Mouse (Mus musculus): Measurements from ENCODE around the gene Aloxe3.

The Aloxe3 gene

GRCm38 (mm10) chr11:69109032-69109900 is 16.4 kb upstream of the Aloxe3 start:
- ChIA-PET POLR2A (interaction anchor here (0.5 to 19.2 kb wide), 28 partner anchors 9 to 345 kb away, joined by 3 to 269 read pairs (median 8); partner anchors contain the start of genes Per1 (in 3 of the 4), 9130213A22Rik (in 2 of the 4), Hes7 (in 2 of the 4) and Tmem107 (in 2 of the 4)), CTCF (interaction anchor here in 3 of 4 experiments (0.6 to 3.5 kb wide), 8 partner anchors 9 to 563 kb away, joined by 3 to 15 read pairs (median 4); partner anchors contain the start of gene Per1 (in 1 of the 3))

GRCm38 (mm10) chr11:69110319-69111046 is 15.2 kb upstream of the Aloxe3 start:
- CTCF ChIA-PET, result interaction anchor here in 3 of 4 experiments (0.6 to 3.5 kb wide), 8 partner anchors 11 to 281 kb away, joined by 3 to 15 read pairs (median 4); no protein-coding TSS in a partner anchor
- POLR2A ChIA-PET, result interaction anchor here (0.6 to 19.2 kb wide), 36 partner anchors 8 to 1353 kb away, joined by 3 to 269 read pairs (median 6); partner anchors contain the start of genes Per1 (in 4 of the 4), 9130213A22Rik (in 3 of the 4), Hes7 (in 2 of the 4) and Tmem107 (in 2 of the 4)

DNA sequence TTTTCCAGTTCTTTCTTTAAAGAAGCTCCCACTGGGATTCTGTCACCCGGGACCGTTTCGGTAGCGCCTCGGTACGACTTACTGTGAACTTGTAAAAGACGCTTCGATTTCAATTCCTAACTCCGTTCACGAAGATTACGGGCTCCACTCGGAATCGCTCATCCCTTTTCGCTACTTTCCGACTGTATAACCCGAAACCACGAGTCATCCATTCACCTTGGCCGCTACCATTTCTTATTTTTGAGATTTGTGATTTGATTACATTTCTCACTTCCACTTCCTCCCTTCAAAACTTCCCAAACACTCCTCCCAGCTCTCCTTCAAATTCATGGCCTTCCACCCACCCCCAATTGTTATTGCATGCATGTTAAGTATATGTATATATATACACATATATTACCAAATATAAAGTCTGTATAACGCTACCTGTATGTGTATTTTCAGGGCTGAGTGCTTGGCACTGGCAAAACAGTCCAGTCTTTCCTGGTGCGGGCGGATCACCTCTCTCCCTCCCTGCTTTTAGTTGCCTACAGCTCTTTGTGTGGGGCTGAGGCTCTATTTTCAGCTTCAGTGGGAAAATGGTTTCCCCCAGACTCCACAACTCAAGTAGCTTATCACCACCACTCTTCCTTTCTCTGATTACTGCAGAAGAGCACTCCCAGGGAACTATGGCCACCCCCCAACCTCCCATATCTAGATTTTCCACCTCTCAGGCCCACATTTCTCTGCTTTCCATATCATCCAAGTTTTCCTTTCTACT is 14.5 kb upstream of the Aloxe3 start:
- CTCF ChIA-PET, result interaction anchor here (0.5 to 1.8 kb wide), 5 partner anchors 10 to 280 kb away, joined by 3 to 5 read pairs (median 3); partner anchors contain the start of gene 9130213A22Rik (in 1 of the 4)
- POLR2A ChIA-PET, result interaction anchor here (0.6 to 19.2 kb wide), 30 partner anchors 10 to 1352 kb away, joined by 3 to 269 read pairs (median 8); partner anchors contain the start of genes Per1 (in 4 of the 4), 9130213A22Rik (in 2 of the 4), Hes7 (in 2 of the 4) and Tmem107 (in 2 of the 4)

DNA sequence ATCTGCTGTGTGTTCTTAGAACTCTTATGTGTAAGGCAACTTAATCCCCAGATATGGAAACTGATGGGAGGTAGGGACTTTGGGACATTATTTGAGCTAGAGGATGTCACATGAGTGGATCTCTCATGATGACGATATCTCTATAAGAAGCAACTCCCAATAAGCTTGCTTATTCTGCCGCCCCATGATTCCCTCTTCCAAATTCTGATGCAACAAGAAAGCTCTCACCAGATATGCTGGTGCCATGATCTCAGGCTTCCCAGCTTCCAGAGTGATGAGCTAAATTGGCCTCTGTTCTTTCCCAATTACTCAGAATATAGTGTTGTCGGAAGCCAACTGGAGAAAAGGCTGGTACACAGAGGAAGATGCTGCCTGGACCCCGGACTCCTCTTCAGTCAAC is 13.8 kb upstream of the Aloxe3 start:
- ChIA-PET POLR2A (interaction anchor here (0.9 to 19.2 kb wide), 22 partner anchors 9 to 213 kb away, joined by 3 to 269 read pairs (median 7); partner anchors contain the start of genes 9130213A22Rik (in 2 of the 4), Hes7 (in 2 of the 4), Per1 (in 2 of the 4) and Tmem107 (in 2 of the 4)), CTCF (interaction anchor here (0.5 to 1.8 kb wide), 5 partner anchors 11 to 207 kb away, joined by 3 to 7 read pairs (median 3); partner anchors contain the start of gene 9130213A22Rik (in 1 of the 4))

DNA sequence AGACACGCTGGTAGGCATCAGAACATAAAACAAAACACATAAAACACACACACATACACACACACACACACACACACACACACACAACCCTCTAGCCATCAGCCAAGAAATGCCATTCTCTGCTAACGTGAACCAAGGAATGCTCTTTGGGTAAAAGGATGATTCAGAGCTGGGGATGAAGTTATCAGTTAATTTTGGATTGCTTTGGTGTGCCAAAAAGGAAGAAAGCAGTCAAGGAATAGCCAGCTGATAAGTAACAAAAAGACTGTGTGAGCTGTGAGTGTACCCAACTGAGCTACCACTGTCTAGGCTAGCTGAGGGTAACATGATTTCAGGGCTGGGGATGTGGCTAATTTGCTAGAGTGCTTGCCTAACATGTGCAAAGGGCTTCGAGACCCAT is 11.7 kb upstream of the Aloxe3 start:
- CTCF ChIA-PET, result interaction anchor here in 2 of 4 experiments (0.6 to 1.0 kb wide), 3 partner anchors 8 to 78 kb away, joined by 3 read pairs; partner anchors contain the start of gene 9130213A22Rik (in 1 of the 2)

DNA sequence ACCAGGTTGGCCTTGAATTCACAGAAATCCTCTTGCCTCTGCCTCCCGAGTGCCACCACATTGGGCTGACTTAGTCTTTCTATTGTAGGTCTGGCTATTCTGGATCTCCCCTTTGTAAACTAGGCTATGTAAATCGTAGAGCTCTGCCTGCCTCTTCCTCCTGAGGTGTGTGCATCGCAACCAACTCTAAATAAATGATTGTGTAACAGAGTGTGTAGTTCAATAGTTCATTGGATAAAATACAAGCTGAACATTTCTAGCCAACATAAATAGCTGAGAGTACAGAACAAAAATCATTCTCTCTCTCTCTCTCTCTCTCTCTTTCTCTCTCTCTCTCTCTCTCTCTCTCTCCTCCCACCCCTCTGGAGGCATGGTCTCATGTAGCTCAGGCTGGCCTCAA is 11.1 kb upstream of the Aloxe3 start:
- CTCF ChIA-PET, result interaction anchor here in 1 of 4 experiments (0.6 to 0.7 kb wide), 2 partner anchors 34 to 79 kb away, joined by 3 read pairs; no protein-coding TSS in a partner anchor
- POLR2A ChIA-PET, result interaction anchor here (0.6 to 19.2 kb wide), 11 partner anchors 14 to 109 kb away, joined by 3 to 269 read pairs (median 5); partner anchors contain the start of genes Per1 (in 1 of the 4), Tmem107 (in 1 of the 4) and Vamp2 (in 1 of the 4)

More for the DNA sequence above, 11.7 kb upstream of the Aloxe3 start:
- POLR2A ChIA-PET, result interaction anchor here (0.6 to 19.2 kb wide), 12 partner anchors 14 to 109 kb away, joined by 3 to 269 read pairs (median 6); partner anchors contain the start of genes Tmem107 (in 2 of the 4), Per1 (in 1 of the 4) and Vamp2 (in 1 of the 4)

DNA sequence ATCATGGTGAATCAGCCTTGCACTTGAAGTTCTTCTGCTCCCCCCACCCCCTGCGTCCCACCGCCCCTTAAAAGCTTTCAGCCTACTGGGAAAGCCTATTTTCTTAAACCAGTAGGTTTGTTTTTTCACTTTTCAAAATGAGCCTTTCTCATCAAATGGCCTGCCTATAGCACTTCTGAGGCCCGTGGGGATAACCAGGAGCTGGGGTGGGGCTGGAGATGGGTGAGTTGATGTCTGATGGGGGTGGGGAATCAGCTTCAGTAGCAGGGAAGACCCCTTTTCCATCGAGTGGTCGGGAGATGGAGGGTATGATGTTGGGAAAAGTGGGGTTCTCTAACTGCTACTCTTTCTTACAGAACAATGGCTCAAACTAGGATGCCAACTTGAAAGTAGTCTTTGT is 8.9 kb upstream of the Aloxe3 start:
- POLR2A ChIA-PET, result interaction anchor here in 2 of 4 experiments (0.7 to 19.2 kb wide), 5 partner anchors 24 to 76 kb away, joined by 3 to 269 read pairs (median 6); partner anchors contain the start of genes Per1 (in 1 of the 2), Tmem107 (in 1 of the 2) and Vamp2 (in 1 of the 2)
- CTCF ChIA-PET, result interaction anchor here in 1 of 4 experiments (0.7 kb wide), 1 partner anchor 155 kb away, joined by 3 read pairs; no protein-coding TSS in a partner anchor

DNA sequence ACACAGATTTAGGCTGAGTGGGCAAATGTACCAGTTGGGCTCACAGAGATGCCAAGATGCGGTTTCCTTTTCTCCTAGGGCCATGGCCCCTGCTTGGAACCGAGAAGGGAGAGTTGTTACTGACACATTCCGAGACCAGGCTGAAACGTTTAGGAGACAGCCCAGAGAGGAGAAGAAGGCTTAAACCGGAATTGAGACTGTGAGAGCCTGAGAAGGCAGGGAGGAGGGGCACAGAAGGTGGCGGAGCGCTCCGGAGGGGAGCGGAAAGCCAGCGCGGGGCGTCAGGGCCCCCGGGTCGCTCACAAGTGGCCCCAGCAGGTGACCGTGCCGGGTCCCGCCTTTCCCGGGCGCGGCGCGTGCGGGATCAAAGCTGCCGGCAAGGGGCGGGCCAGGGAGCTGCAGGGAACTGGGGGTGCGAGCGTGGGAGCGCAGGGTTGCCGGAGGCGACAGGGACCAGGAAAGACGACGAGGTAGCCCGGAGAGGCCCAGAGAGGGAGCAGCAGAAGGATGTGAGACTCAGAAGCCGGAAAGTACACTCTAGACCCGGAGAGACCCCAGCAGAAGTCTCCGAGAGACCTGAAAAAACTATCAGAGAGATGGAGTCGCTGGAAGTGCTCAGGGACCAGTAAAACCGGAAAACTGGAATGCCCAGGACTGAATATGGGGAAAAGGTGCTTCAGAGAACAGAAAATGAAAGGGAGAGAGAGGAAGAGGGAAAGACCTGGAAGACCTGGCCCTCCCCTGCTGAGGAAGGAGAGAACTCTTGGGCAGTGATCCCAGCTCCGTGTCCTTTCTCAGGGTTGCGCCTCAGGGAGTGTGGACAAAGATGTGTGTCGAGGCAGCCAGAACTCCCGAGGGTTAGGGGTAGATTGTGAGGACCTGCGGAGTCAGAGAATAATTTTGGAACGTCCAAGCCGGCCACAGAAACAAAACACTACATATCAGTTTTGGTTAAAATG is 7.7 kb upstream of the Aloxe3 start:
- POLR2A ChIA-PET, result interaction anchor here (0.5 to 19.2 kb wide), 26 partner anchors 9 to 374 kb away, joined by 3 to 269 read pairs (median 5); partner anchors contain the start of genes Per1 (in 2 of the 4), Borcs6 (in 1 of the 4) and Vamp2 (in 1 of the 4)
- CTCF ChIA-PET, result interaction anchor here in 2 of 4 experiments (0.6 to 1.0 kb wide), 4 partner anchors 9 to 760 kb away, joined by 3 to 5 read pairs (median 4); no protein-coding TSS in a partner anchor

GRCm38 (mm10) chr11:69118765-69119164 is 6.9 kb upstream of the Aloxe3 start:
- CTCF ChIA-PET, result interaction anchor here (0.6 to 1.0 kb wide), 6 partner anchors 9 to 865 kb away, joined by 3 to 5 read pairs (median 3); no protein-coding TSS in a partner anchor
- POLR2A ChIA-PET, result interaction anchor here (0.6 to 19.2 kb wide), 24 partner anchors 10 to 584 kb away, joined by 3 to 269 read pairs (median 4); partner anchors contain the start of genes Per1 (in 2 of the 4), Borcs6 (in 1 of the 4) and Vamp2 (in 1 of the 4)

DNA sequence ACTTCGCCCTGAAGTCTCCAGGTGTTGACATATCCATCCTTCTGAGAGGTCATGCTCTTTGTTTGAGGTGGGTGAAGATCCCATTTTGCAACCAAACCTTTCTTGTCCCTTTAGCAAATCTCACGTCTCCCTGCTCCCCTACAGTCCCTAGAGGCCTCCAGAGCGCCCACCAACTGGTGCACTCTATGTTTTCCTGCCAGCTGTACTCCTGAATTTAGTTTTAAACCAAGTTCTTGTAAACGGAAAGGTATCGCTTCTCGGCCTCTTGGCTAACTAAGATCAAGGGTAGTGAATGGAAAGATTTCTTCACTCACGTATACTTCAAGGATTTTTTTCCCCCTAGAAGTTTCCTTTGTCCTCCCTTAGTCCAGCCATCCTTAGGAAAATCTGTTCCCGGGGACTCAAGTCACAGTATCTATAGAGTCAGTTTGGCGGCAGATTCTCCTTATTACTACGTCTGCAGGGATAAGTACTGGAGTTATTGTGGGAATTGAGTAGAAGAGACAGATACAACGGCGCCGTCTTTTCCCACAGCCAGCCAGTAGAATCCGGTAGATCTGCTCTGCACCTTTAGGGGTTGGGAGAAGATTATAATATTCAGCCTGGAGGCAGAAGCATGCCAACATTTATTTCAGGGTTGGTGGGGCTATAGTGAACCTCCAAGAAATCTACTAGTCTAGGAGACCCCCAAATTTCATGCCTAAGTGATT is 6.1 kb upstream of the Aloxe3 start:
- POLR2A ChIA-PET, result interaction anchor here (0.5 to 19.2 kb wide), 19 partner anchors 9 to 461 kb away, joined by 3 to 269 read pairs (median 11); partner anchors contain the start of genes Borcs6 (in 1 of the 4), Per1 (in 1 of the 4), Trp53 (in 1 of the 4) and Vamp2 (in 1 of the 4)
- CTCF ChIA-PET, result interaction anchor here in 2 of 4 experiments (0.9 to 1.9 kb wide), 2 partner anchors 25 to 53 kb away, joined by 3 to 4 read pairs; partner anchors contain the start of gene Per1 (in 1 of the 2)

DNA sequence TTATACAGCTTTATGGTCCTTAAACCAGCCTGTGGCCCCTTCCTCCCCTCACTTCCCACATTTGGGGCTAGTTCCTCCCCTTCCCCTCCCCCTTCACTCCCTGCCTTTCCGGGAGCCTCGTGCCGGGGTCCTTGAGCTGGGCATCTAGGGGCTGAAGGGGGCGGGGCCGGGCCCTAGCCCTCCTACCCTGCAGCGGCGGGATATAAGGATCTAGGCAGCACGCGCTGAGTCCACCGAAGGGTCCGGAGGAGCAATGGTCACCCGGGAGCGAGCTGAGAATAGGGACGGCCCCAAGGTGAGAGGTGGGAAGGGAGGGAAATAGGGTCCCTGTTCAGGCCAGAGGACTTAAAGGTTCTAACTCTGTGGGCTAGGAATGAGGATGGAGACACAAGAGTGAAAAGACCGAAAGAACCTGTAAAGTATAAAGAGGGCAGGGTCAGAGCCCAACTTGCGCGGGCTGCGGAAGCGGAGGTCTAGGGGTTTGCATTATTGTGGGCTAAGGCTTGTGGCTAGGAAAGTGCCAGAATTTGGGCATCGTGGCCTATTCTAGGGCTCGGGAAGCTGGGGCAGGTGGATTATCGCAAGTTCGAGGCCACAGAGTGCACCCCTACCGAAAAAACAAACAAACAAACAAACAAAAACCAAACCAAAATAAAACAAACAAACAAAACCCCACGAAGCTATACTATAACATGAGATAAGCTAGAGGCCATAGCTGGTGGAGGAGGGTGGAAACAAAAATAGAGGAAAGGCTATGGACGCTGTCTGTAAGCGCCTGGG is 5.3 kb upstream of the Aloxe3 start, which contains the start of gene Hes7:
Hes7 (plus strand) TSS at position 184 of the 780 bp plus-strand sequence.
- CTCF ChIA-PET, result interaction anchor here in 3 of 4 experiments (0.6 to 1.9 kb wide), 4 partner anchors 9 to 77 kb away, joined by 3 to 4 read pairs (median 4); partner anchors contain the start of gene Per1 (in 1 of the 3)

DNA sequence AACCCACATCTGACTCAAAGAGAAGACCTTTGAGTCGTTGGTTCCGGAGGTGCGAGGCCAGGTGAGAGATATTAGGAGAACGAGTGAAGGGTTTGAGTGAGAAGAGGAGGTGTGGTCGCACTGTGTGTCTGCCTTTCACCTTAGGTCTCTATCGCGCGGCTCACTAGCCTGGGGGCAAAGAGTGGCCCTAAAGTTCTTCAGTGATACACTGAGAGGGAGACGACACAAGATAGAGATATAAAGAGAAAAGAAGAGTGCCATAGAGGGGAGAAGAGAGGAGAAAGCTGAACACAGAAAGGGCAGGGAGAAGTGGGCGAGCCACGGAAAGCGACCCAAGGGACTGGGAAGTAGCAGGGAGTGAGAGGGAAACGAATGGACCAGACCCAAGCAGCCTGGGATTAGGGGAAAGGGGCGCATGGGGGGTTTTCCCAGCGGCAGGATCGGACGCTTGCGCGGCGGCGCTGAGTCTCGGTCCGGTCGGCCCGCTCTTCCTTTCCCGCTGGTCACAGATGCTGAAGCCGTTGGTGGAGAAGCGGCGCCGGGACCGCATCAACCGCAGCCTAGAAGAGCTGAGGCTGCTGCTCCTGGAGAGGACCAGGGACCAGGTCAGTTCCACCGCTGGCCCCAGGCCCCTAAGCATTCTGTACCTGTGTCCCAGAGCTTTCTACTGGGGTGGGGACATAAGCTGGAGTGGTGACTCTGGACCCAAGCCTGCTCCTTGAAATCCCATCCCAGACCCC is 4.5 kb upstream of the Aloxe3 start:
- POLR2A ChIA-PET, result interaction anchor here (0.6 to 19.2 kb wide), 40 partner anchors 10 to 460 kb away, joined by 3 to 269 read pairs (median 6); partner anchors contain the start of genes Borcs6 (in 2 of the 4), Per1 (in 2 of the 4), Tmem107 (in 1 of the 4) and Trp53 (in 1 of the 4)
- CTCF ChIA-PET, result interaction anchor here (0.6 to 3.1 kb wide), 13 partner anchors 10 to 702 kb away, joined by 3 to 14 read pairs (median 4); partner anchors contain the start of genes Borcs6 (in 1 of the 4) and Per1 (in 1 of the 4)

More for the DNA sequence above, 5.3 kb upstream of the Aloxe3 start, which contains the start of gene Hes7:
- POLR2A ChIA-PET, result interaction anchor here in 3 of 4 experiments (0.6 to 19.2 kb wide), 22 partner anchors 9 to 221 kb away, joined by 3 to 269 read pairs (median 8); partner anchors contain the start of genes Borcs6 (in 2 of the 3), Per1 (in 2 of the 3) and Vamp2 (in 1 of the 3)

All from embryonic stem cell, embryonic (primary cell).